Mouse (Mus musculus) olfactory bulb, adult 2 months (tissue): ENCODE results near the gene Foxl1. TPM values are rescaled to one million over a fixed set of nuclear protein-coding genes. Genes with fewer than 3 reads are reported as not detected.
A peak's percentile ranks its signal among the peaks of the same experiment; 100 is the strongest.

Experiments
- H3K27ac ChIP-seq: fragments of 200-500 bp; 2 replicates; pipeline ENCODE4 v1.5.1; 2012; ENCODE audit warnings: low read depth, low read length; ENCODE audit not compliant: insufficient read depth
- H3K4me1 ChIP-seq: fragments of 200-500 bp; 2 replicates; pipeline ENCODE4 v1.6.1; 2012; ENCODE audit warnings: low read length; ENCODE audit not compliant: control insufficient read depth, insufficient read depth
- H3K4me3 ChIP-seq: fragments of 200-500 bp; 2 replicates; pipeline ENCODE4 v1.5.1; 2012; ENCODE audit warnings: mild to moderate bottlenecking, low read depth, low read length, moderate library complexity; ENCODE audit not compliant: insufficient read depth
- CTCF ChIP-seq: fragments of 200-500 bp; IDR thresholded peaks from 2 replicates; pipeline ENCODE4 v1.5.1; 2012; ENCODE audit warnings: low read depth, mild to moderate bottlenecking, low read length, moderate library complexity; ENCODE audit not compliant: insufficient read depth
- POLR2A ChIP-seq: fragments of 200-500 bp; IDR thresholded peaks from 2 replicates; pipeline ENCODE4 v1.6.1; 2012; ENCODE audit warnings: mild to moderate bottlenecking, low read depth, low read length, moderate library complexity; ENCODE audit not compliant: insufficient read depth
- WGBS: fragments of 180-500 bp; shearing (Covaris S2); methylation state at CpG from one replicate; pipeline ENCODE4 v1.1.7; 2018; 5-methylcytosine and 5-hydroxymethylcytosine counted together
- polyA plus RNA-seq: library from polyadenylated mRNA; stranded (reverse); fragments of >200 nt; gene quantifications from 2 replicates; pipeline ENCODE4 v1.2.4, GENCODE M21; 2012; ENCODE audit warnings: low replicate concordance; ENCODE audit not compliant: missing spikeins, insufficient read depth, insufficient read length

Foxl1 gene
- polyA plus RNA-seq: not detected in 2 replicates

- Histone ChIP-seq H3K4me1 (peaks cover 12% of the 10 kb centered on the region), H3K4me3 (no peak within 1 kb of the TSS), H3K27ac (no peak within 1 kb of the TSS)
- 2% methylated on average over 43 of the region's 43 CpGs for WGBS
- TF ChIP-seq CTCF (no peak), POLR2A (no peak)
Measured at GRCm38 (mm10) chr8:121127756-121128375, at the start of gene Foxl1. Gene Foxl1 (plus strand): TSS chr8:121127940.

DNA sequence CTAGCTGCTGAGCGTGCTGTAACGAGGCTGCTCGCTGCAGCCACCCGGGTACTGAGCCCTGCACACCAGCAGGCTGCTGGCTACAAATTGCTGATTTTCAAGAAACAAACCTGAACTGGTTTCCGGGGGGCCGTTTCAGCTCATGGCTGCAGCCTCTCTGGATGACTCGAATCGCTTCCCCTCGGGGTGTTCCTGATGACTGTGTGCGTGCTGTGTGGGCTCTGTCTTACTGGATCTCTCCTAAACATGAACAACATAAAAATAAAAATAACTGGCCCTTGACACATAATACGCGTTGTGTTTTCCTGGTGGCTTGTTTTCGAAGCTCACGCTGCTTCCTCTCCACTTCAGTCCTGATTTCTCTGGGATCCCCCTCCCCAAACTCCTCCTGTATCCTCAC is 49.0 kb upstream of the Foxl1 start:
- H3K27ac ChIP-seq: no peak overlapping the region
- H3K4me1 ChIP-seq: peaks cover 9% of the 10 kb centered on the region
- TF ChIP-seq POLR2A (no peak), CTCF (no peak)
- WGBS: 3% methylated on average over 14 of the region's 14 CpGs
- H3K4me3 ChIP-seq: no peak overlapping the region

GRCm38 (mm10) chr8:121079201-121079600 is 48.5 kb upstream of the Foxl1 start:
- no peak for TF ChIP-seq POLR2A
- TF ChIP-seq CTCF: no peak
- H3K4me1 ChIP-seq: peaks cover 12% of the 10 kb centered on the region
- H3K27ac ChIP-seq: no peak overlapping the region
- H3K4me3 ChIP-seq: no peak overlapping the region
- 9% methylated on average over 7 of the region's 7 CpGs for WGBS

- no peak for TF ChIP-seq POLR2A
- no peak for TF ChIP-seq CTCF
- Histone ChIP-seq H3K27ac (no peak overlapping the region), H3K4me3 (no peak overlapping the region), H3K4me1 (peaks cover 20% of the 10 kb centered on the region)
- WGBS: 8% methylated on average over 12 of the region's 12 CpGs
Measured at GRCm38 (mm10) chr8:121079944-121080343, 47.8 kb upstream of the Foxl1 start.

DNA sequence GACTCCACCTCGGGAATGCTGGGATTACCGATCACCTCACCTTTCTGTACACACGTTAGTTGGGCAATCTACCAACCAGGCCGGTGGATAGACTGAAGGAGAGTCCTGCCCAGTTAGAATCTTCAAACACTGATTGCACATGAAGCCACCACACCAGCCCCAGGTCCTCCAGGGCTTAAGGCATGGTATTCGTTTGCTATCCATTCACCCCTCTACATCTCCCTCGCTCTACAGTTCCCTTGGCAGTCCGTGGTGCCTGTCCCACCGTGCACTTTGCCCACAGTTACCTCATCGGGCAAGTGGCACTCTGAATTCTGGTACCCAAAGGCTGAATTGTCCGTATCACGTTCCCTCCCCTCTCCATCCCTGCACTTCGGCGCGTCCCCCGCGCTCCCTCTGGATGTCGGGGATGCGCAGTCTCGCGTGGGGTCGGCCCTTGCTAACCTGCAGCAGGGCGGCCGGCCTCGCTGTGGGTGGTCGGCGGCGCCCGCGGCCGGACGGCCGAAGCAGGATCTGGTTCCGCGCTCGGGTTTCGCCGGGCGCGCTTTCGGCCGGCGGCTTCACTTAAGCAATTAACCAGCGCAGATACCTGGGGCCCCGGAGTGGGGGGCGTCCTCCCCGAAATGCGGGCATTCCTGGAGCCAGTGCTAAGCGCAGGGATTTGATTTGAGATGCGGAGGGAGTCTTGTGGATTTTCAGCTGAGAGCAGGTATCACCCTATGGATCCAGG is 47.2 kb upstream of the Foxl1 start:
- Histone ChIP-seq H3K27ac (no peak overlapping the region), H3K4me3 (no peak overlapping the region), H3K4me1 (peaks cover 20% of the 10 kb centered on the region)
- no peak for TF ChIP-seq POLR2A
- WGBS: 1% methylated on average over 49 of the region's 49 CpGs

DNA sequence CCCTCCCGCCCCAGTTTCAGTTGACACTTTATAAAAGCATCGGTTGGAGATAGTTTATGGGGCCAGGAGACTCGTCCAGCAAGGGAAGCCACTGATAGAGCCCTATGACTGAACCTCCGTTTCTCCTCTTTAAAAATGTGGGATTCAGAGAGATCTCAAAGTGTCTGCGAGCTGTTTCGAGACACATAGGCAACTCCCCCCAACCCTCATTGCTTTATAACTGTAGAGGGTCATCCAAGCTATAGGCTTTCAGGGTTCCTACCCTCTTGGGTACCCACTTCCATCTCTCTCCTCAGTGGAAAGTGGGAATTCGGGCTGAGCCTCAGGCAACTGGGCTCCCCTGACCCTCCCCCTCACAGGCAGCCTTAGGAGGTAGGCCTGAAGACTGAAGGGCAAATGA is 46.3 kb upstream of the Foxl1 start:
- 7% methylated on average over 7 of the region's 7 CpGs for WGBS
- Histone ChIP-seq H3K4me1 (peaks cover 20% of the 10 kb centered on the region), H3K4me3 (no peak overlapping the region), H3K27ac (no peak overlapping the region)
- no peak for TF ChIP-seq POLR2A
- no peak for TF ChIP-seq CTCF

DNA sequence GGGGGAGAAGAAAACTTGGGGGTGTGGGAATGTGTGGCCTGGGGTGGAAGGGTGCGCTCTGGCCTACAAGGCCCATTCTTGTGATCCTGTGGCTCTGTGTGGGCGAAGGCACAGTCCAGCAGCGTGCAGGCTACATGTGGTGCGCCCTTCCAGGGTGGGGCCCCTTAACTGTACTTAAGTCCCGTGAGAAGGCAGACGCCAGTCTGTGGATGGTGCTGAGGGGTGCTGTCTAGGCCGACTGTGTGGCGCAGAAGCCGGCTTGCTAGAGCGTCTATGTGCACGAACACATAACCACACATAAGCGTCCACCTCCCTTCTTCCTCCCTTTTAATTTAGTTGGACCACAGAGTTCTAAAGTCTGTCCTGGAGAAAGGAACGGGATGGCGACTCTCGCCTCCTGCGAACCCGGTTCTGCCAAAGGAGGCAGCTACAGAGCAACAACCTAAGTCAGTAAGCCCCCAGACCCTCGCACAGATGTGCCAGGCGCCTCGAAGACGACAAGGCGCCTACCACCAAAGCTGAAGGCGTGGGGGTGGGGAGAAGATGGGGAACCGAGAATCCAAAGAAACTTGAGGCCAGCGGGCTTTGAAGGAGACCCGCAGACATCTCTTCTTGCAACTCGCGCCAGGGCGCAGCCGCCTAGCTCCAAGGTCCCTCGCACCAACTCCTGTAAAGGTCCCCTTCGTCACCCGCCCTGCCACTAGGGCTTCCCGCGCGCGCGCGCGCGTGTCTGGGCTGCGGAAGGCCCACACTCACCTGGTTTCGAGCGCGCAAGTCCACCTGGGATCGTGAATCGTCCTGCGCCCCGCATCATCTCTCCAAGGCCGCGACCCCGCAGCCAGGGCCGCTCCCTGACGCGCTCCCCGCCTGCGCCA is 45.3 kb upstream of the Foxl1 start:
- no peak for TF ChIP-seq POLR2A
- TF ChIP-seq CTCF: no peak
- WGBS: 2% methylated on average over 57 of the region's 57 CpGs
- no peak overlapping the region for H3K27ac ChIP-seq
- H3K4me1 ChIP-seq: peaks cover 20% of the 10 kb centered on the region
- peak overlapping the region; percentile 0; the same call in 1 of the 2 replicates for H3K4me3 ChIP-seq

DNA sequence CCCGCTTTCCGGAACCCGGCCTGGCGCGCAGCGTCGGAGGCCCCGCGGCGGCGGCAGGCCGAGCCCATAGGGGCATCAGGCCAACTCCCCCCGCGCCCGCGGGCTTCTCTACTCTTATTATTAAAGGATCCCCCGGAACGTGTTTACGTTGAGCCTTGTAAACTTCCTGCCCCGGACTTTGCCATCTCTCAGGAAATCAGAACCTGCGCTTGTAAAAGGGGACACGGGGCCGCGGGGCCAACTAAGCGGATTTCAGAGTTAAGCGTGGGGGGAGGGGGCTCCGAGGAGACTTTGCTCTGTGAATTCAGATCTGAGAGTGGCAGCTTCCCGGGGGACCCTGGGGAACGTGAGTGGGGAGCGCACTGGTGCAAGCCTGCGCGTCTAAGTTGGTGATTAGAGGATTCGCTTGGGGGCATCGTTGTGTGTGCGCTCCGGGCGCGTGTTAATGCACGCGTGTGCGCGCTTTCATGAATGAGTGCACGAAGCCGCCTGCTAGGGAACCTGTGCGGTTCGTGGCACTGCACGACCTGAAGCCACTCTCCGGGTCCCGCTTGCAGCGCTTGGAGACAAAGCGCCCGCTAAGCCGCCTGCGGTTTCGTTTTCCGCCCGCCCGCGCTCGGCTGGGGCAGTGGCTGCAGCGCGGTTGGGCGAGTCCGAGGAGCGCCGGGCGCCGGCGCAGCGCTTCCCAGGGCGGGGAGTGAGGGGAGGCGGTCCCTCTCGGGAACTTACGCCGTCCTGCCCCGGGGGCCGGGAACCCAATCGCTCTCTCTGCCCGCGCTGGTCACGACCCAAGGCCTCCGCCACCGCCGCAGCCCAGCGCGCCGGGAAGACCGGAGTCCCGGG is 44.4 kb upstream of the Foxl1 start:
- peak overlapping the region; percentile 42 for H3K4me3 ChIP-seq
- H3K4me1 ChIP-seq: peaks cover 20% of the 10 kb centered on the region
- H3K27ac ChIP-seq: no peak overlapping the region
- TF ChIP-seq CTCF (no peak), POLR2A (no peak)
- WGBS: under 1% methylated on average over 89 of the region's 89 CpGs
